Mouse (Mus musculus) frontal cortex, postnatal 10 days (tissue): ENCODE measurements around the gene Secisbp2l.

Experiments
- DNase-seq, 2 experiments: peaks; one replicate each; pipeline ENCODE4 v3.0.0; 2022; ENCODE audit warnings: low spot score in 2 of 2, mixed read lengths in 1 of 2

The Secisbp2l gene

DNA sequence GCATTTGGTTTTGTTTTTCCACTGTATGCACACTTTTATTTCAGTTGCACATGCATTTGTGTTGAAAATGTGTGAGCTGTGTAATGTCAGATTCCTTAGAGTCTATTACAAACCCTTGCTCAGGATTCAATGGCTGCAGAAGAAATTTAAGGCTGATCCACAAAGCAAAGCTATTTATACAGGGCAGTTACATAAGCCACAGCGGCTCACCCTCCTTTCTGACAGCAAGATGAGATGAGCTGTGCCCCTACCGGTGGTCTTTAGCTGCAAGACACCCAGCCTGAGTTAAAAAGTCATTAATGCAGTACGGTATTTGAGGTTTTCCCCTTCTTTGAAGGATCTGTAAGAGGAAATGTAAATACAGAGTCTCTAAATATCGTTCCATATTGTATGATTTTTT, 1.2 kb upstream of the Secisbp2l start:
- DNase-seq, result no peak

DNA sequence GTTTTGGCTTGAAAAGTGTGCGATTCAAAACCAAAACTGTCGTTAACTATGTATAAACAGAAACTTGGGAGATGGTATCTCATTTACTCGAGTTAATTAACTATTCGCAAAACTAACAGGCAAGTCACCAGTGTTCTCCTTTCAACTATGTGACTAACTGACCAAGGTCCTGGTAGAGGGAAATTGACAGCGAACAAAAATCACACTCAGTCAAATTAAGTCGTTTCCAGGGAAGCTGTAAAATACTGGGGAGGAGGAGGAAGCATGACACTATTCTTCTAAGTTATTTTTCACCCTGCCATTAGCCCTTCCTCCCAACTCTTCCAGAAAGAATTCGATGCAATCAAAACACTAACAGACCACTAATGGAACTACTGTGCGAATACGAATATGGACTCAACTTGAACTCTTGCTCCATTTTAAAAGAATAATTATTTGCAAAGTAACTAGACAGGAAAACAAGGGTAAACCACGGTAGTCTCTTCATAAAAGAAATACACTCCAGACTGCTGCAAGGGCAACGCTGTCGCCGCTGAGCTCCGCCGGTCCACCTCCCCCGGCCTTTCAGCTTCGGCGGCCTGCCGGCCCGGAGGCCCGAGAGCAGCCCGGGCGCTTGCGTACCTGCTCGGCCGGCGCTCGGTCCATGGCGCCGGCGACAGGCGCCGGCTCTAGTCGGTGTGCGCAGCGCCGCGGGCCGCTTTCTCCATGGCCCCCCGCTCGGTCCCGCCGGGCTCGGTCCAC, 522 bp downstream of the Secisbp2l start:
- DNase-seq, result no peak

DNA sequence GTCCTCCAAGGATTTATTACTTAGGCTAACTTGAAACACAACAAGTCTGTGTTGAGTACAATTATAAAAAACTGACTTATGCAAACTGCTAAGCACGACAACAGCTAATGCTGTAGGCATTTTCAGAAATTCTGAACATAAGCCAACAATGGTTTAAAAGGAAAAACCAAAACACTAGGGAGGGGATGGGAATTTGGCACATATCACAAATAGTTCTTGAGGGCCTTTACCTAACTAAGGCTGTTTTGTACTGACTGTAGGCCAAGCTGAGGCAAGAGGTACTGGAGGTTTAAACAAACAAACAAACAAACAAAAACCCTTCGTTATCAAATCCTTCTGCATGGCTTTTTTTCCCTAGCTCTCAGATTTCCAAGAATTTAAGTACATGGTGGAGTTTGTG, 1.7 kb downstream of the Secisbp2l start:
- no peak for DNase-seq

DNA sequence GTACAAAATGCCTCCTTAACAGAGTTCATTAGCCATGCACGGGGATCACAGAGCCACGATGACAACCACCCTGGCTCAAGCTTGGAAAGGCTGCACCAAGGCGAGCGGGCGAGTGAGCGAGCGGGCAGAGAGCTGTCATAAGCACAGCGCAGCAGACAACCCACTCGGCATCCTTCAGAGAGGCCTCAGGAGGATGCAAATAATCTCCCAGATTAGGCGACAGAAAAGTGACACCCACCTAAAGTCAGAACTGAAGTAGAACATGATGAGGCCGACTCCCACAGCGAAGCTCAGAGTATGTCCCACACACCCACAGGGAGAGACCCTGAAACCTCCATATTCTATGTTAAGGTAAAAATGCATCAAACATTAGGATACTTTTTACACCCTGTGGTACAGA, 4.3 kb downstream of the Secisbp2l start:
- no peak for DNase-seq

DNA sequence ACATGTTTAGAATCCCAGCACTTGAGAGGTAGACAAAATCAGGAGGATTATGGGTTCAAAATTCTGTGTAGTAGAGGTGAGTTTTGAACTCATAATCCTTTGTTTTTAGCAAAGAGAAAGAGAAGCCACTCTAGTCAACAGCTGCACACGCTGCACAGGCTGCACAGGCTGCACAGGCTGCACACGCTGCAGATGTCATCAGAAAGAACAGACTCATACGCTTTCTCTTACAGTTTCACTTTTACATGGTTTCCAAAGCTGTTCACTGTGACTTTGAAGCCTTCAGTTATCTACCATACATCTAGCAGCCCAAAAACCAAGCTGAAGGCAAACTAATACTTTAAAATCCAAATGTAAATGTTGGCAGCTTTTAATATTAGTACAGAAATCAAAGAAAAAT, 5.7 kb downstream of the Secisbp2l start:
- DNase-seq, result no peak

DNA sequence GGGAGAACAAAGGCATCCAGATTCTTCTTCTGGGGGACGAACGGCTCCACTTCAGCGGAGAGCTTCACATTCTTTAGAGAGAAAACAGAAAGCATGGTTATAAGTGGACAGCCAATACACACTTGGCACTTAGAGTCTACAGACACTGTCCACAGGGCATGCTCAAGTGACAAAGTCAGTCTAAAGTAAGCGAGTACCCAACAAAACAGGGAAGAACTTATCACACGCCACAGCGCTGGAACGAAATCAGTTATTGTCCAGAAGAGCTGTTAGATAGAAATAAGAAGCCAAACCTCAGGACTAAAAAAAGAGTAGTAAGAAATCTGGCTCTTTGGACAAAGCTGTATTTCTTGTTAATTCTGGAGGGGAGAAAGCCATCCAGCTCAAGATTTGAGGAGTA, 7.0 kb downstream of the Secisbp2l start:
- no peak for DNase-seq

DNA sequence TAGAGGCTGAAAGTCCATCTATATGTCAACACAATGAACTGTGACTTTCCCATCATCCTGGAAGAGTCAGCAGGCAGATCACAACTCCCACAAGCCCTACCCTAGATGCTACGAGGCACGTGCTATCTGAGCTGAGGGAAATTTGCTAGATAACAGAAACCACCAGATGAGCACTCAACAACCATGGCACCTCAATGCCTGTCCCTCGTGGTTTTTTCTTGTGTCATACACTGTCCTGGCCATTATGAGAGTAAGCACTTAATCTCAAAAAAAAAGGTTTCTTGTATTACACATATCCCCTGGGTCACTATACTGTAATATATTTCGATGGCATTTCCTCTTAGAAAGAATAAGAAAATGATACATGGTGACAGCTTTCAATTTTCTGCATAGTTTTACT, 7.8 kb downstream of the Secisbp2l start:
- DNase-seq, result no peak

DNA sequence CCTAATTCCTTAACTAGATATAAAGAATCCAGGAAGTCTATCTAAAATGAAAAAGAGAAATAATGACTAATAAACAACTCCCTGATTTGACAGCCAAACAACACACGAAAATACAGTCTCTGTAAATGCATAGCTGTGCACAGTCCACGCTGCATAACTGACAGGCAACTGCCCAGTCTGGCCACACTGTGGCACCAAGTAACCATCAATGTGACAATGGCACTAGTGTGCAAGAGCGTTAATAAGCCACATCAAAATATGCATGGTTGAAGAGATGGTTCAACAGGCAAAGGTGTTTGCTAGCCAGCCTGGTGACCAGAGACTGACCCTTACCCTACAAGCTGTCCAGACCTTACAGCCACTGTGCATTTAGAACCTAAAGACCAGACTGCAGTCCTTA, 17.6 kb downstream of the Secisbp2l start:
- no peak for DNase-seq

DNA sequence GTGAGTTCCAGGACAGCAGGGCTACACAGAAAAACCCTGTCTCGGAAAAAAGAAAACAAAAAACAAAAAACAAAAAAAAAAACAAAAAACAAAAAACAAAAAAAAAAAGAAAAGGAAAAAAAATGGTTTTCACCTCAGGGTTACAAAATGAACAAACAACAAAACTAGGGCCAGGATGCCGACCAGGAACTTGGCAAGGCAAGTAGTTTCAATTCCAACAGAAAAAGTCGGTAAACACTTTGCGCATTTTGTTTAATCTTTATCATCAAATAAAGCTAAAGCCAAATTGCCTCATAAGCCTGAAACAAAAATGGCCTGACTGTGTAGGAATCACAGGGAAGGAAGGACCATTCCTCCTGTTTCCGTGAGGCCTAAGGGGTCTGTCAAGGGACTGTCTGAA, 18.1 kb downstream of the Secisbp2l start:
- no peak for DNase-seq

DNA sequence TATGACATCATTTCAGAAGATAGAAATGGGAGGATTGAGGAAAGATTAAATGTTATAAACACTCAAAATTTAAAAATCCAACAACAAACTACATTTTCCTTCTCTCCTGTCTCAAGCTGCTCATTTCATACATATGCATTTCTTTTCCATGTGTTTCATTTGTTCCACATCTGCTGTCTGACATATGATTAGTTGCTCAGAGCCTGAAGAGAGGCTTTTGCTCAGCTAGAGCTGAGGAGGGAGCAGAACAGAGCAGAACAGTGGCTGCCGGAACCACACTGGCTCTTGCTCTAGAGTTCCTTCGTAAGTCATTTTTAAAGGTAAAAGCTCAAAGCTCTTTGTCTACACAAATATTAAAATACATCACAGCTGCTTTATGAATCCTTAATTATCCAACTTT, 33.3 kb downstream of the Secisbp2l start:
- no peak for DNase-seq

DNA sequence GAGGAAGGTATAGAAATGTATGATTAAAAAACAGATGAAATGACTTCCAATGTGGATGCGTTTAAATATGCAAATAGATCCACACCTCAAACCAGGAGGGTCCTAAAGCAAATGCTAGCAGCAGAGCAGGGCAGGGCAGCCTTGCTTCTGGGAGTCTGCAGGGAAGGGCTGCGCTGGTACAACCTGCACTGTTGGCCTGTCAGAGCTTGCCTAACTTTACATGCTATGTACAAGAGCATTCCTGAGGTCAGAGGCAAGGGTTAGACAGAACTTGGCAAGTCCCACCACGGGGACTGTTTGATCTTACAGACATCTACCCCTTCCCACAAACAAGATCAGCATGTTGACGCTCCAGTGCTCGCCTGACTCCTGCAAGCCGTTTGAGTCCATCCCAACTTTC, 43.3 kb downstream of the Secisbp2l start:
- DNase-seq, result no peak

DNA sequence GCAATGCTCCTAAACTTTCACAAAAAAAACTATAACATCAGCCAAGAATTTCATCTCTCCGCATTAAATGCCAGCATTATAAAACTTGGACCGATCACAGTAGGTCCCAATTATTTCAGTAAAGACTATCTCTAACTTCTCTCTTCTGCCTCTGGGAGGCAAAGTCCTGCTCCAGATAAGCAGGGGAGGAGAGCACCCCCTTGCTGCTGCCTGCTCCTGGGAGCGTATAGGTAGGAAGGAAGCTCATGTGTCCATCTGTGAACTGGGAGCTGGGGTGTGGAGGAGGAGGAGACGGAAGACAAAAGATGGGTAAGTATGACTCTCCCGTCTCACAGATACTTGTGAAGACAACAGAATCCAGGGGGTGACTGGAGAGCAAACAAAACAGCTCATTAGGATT, 44.0 kb downstream of the Secisbp2l start:
- DNase-seq, result no peak

DNA sequence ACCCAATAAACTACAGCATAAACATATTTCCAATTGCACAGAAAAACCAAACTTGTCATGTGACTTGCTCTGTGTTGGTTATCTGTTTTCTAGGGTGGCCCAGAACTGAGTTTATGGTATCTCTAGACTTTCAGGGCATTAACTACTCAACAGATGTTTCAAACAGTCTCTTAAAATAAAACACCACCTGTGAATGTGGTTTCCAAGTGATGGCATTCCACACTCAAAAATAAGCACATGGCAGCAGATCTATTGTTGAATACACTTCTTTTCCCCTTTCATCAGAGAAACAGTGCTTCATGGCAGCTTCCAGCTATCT, 46.7 kb downstream of the Secisbp2l start:
- DNase-seq, result no peak

DNA sequence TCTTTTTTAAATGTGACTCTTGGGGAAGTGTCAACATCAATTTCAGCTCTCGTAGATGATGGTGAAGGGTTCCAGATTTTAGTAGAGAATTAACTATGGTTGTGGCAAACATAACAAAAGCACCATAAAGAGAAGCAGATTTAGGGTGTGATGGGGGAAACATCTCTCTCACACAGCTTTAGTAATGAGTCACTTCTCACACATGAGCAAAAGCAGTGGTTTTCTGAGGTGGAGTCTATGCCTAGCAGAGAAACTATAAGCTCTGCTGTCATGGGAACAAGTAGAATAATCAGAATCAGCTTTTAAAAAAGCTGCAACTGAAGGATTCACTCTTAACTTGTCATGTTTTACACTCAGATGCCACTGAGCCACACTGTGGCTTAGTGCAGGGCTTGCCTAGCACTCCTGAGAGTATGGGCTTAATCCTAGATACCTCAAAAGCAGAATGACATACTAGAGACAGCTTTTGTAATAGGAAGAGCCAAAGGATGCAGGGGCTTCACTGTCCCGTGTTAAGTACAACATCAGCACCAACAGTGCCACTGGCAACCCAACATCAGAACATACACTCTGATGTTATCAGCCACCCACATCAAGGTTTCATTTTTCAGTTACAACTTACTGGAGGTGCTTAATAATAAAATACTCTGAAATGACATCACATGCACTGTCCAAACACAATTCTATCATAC, 47.2 kb downstream of the Secisbp2l start:
- no peak for DNase-seq

DNA sequence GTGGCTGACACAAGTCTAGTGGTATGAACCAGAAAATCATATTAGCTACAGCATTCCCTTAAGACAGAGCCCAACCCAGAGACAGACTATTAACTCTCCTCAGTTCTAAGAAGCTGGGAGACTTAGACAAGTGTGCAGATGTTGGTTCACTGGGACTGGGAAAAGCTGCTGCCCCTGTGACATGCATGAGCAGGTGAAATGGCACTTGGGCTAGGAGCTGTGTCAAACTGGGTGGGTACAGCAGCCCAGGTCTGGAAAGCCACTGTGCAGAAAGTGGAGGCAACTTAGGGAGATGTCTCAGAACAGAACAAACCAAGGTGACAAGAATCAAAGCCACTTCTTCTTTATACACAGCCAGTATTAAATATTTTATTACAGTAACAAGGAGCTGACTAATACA, 47.9 kb downstream of the Secisbp2l start:
- no peak for DNase-seq

DNA sequence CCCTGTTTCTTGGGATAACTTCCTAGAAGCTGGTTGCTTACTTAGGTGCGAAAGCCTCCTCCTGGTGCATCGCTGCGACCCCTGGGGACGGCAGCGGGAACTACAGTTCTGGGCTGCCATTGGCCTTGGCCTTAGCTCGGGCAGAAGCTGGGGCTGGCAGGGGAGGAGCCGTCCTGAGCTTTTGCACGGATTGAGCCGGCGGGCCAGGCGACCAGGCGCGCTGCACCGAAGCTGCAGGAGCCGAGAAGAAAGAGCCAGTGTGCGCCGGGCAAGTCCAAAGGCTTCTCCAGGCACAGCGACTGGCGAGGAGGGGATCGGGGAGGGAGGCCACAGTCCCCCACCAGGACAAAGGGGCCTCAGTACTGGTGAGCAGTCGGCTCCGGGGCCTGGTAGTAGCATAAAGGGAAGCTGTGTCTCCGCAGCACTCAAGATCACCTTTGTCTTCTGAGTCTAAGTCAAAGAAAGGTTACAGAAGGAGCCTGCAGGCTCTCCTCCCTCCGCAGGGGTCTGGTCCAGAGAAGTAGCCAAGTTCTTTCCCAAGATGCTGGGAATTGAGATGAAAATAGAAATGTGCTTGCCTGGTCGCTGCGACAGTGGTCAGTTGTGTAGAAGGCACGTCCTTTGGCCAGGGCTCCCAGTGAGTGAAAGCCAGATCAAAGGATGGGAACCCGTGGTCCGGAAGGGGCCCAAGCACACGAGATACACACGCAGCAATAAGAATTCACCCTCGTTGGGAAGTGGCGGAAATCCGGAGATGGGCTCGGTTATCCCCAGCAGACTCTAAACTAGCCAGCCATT, 50.7 kb downstream of the Secisbp2l start:
- DNase-seq, result peak; percentile 87 to 91

DNA sequence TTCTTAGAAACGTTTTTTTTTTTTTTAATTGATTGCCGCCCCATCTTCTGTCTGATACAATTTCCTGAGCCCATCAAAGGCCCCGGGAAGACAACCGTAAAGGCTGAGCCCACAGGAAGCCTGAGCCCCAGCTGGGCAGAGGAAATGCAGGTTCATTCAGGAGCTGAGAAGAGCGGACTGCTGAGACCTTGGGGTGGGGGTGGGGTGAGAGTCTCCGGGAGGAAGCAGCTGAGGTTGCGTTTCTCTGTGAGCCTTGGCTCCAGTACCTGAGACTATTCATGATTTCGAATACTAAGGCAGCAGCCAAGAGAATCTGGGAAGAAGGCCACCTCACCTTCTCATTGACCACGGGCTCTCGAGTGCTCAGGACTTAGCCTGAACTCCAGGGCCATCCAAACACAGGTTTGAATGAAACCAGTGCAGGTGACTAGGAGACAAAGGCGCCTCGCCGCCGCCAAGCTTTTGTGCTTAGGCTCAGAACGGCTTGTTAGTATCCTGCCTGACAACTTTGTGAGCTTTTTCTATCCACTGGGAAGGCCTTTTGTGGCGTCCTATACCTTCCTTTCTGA, 58.0 kb downstream of the Secisbp2l start:
- DNase-seq, result no peak

DNA sequence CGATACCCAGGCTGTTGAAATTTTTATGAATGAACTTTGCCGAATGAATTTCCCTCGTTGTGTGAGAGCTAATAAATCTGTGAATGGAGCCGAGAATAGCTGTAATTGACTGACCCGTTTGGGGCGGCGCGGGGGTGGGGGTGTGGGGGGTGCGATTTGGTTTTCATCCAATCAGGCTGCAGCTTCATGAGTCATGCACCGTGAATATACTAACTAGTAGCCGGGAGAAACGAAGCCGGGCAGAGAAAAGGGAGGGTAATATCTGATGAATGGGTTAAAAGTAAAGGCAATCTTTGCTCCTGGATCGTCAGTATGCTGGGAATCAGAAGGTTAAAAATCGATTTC, 58.6 kb downstream of the Secisbp2l start, which contains the start of gene Shc4:
Shc4 (minus strand) TSS at position 63 of the 345 bp plus-strand sequence.
- DNase-seq, result no peak

DNA sequence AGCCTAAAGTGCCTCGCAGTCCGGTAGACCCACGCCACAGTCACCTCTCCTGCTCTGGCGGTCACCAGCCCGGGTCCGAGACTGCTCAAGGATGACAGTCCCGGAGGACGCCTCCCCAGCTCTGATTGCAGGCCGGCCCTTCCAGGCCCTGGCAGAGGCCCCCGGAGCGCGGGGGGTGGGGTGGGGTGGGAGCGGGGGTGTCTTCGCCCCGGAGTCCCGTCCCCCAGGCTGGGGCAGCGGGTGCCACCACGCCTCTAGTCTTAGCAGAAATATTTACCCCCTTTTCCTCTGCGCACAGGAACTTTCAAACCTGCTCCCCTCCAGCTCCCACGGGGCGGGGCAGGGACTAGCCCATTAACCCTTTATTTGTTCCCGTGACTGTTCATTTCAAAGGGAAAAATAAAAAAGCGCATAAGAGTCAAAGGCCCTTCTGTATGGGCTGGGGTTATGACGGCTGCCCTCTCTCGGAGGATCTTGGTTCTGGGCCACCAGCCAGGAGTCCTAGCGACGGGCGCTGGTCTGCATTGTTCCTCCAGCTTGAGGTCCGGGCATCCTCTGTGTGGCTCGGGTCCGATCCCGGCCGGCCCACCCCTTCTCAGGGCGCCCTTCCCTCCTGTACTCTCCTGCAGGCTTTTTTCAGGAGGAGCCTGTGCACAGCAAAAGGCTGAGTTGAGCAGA, 59.1 kb downstream of the Secisbp2l start:
- peak in 1 of 2 experiments; percentile 58 for DNase-seq

DNA sequence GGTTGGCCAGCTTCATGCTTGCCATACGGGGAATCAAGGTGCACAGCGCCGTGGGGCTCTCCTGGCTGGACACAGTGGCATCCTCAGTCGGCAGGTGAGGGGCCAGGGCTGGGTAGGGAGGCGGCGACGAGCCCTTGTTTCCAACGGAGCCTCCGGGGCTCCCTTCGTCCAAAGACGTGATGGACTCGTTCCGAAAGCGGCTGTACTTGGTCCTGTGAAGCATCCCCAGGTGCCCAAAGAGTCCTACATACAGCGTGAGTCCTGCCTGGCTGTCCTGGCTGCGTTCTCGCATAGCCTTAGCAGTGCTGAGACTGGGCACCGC, 59.6 kb downstream of the Secisbp2l start:
- no peak for DNase-seq

DNA sequence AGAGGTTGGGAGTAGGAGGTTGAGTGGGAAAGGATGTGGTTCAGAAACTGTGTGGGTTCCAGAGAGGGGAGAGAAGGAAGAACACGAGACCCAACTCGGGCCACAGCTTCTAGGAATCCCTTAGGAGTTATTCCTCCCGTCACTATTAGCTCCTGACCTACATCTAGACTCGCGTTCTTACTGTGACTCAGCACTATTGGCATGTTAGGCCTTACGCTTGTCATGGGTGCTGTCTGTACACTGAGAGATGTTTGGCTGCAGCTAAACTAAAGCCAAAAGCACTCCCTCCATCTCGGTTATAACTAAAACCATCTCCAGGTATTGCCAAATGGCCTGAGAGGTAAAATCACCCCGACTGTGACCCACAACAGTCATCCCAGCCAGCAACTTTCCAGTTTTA, 66.1 kb downstream of the Secisbp2l start:
- no peak for DNase-seq

DNA sequence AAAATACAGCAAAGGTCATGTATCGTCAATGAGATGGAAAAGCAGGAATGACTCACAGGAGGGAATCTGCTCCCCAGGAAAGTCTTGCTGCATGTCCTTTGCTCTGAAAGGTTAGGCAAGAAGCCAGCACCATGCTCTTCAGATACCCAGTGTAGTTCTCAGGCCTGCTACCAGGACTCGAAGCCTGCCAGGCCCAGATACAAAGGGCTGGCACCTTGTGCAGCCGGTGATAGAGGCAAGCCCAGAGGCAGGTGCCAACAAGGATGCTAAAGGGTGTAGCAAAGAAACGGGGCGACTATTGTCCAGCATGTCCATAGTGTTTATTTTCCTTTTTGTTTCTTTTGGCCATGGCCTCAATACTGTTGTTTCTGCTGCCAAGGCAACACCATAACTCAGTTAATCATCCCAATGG, 76.2 kb downstream of the Secisbp2l start:
- no peak for DNase-seq
